Mouse (Mus musculus) effector memory CD4-positive, alpha-beta T cell, adult 7 months (primary cell): Measurements from ENCODE around the gene Ripor3. TPM values are rescaled to one million over a fixed set of nuclear protein-coding genes. Genes with fewer than 3 reads are reported as not detected.

Experiments
- polyA plus RNA-seq: library from polyadenylated mRNA; unstranded; fragments of 100-300 nt; shearing (Covaris generic); gene quantifications from one replicate; pipeline ENCODE4 v1.2.1, GENCODE M21; 2017

Gene Ripor3
- 1.4 TPM for polyA plus RNA-seq

GRCm38 (mm10) chr2:168009936-168010668 lies at the start of gene Ripor3:
TSS of gene Ripor3 (minus strand) at chr2:168010618.

DNA sequence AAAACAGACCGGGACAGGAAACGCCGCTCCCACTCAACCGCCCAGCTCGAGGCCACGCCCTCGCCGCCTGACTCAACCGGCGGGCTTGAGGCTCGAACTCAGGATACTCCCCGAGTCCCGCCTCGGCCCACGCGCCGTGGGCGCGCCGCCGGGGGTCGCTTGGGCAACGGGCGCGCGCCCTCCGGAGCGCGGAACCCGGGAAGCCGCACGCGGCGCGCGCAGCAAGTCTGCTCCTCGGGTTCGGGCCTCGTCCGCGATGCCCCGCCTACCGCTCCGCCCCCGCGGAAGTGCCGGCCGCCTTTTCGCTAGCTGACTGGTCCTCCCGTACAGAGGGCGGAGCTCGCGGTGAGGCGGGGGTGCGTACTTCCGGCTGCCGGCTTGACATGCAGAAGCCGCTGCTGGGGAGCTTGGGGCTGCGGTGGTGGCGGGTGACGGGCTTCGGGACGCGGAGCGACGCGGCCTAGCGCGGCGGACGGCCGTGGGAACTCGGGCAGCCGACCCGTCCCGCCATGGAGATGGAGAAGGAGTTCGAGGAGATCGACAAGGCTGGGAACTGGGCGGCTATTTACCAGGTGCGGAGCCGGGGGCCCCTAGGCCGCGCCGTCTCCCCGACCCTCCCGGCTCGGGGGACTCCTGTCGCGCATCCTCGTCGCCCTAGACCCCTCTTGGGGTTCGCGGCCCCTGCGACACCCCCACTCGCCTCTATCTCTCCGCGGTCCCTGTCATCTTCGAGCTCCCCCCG lies 78.3 kb downstream of the Ripor3 start, which contains the start of gene Ptpn1:
Gene Ptpn1, plus strand, starts transcription at position 73 of the 742 bp plus-strand sequence.

Other genes starting within 250 kb of the Ripor3 start
- 184 TPM for gene Ptpn1, start 78.6 kb downstream of the Ripor3 start, polyA plus RNA-seq
- gene Pard6b, start 70.4 kb upstream of the Ripor3 start, polyA plus RNA-seq: 2.0 TPM
- 12.1 TPM for gene Adnp, start 196.5 kb upstream of the Ripor3 start, polyA plus RNA-seq
- 18.9 TPM for gene Gm20716, start 219.7 kb upstream of the Ripor3 start, polyA plus RNA-seq
- 104 TPM for gene Dpm1, start 220.0 kb upstream of the Ripor3 start, polyA plus RNA-seq
- 8.2 TPM for gene Mocs3, start 220.0 kb upstream of the Ripor3 start, polyA plus RNA-seq